Mouse (Mus musculus) neural tube, embryonic 14.5 days (tissue): Measurements from ENCODE around the gene Gfap. TPM values are rescaled to one million over a fixed set of nuclear protein-coding genes. Genes with fewer than 3 reads are reported as not detected.

ENCODE experiments used
- ATAC-seq: fragments of 200-750 bp; cut with Nextera tagmentation; 2 replicates; pipeline ENCODE4 v1.8.0; 2017; ENCODE audit warnings: low read depth, mild to moderate bottlenecking, moderate TSS enrichment, moderate library complexity
- H3K27ac ChIP-seq: fragments of 300-500 bp; sonication (generic); 2 replicates; pipeline ENCODE4 v1.5.1; 2014; ENCODE audit warnings: low read depth, mild to moderate bottlenecking, control low read depth, low read length, moderate library complexity, mixed read lengths
- H3K27me3 ChIP-seq: fragments of 300-500 bp; sonication (generic); 2 replicates; pipeline ENCODE4 v1.6.1; 2014; ENCODE audit warnings: low read length; ENCODE audit not compliant: control insufficient read depth, insufficient read depth
- H3K36me3 ChIP-seq: fragments of 300-500 bp; sonication (generic); 2 replicates; pipeline ENCODE4 v1.6.1; 2014; ENCODE audit warnings: low read length, mixed read lengths; ENCODE audit not compliant: control insufficient read depth, insufficient read depth
- H3K4me1 ChIP-seq: fragments of 300-500 bp; sonication (generic); 2 replicates; pipeline ENCODE4 v1.6.1; 2014; ENCODE audit warnings: low read length; ENCODE audit not compliant: control insufficient read depth, insufficient read depth
- H3K4me2 ChIP-seq: fragments of 300-500 bp; sonication (generic); 2 replicates; pipeline ENCODE4 v1.6.1; 2014; ENCODE audit warnings: mild to moderate bottlenecking, low read depth, low read length, control low read depth
- H3K4me3 ChIP-seq: fragments of 300-500 bp; sonication (generic); 2 replicates; pipeline ENCODE4 v1.5.1; 2014; ENCODE audit warnings: low read depth, low read length, control low read depth, mixed read lengths
- H3K9ac ChIP-seq: fragments of 300-500 bp; sonication (generic); replicated peaks from 2 replicates; pipeline ENCODE4 v1.6.1; 2014; ENCODE audit warnings: low read depth, mild to moderate bottlenecking, control low read depth, low read length, mixed read lengths
- H3K9me3 ChIP-seq: fragments of 300-500 bp; sonication (generic); 2 replicates; pipeline ENCODE4 v1.6.1; 2016; ENCODE audit warnings: low read length; ENCODE audit not compliant: control insufficient read depth
- WGBS: fragments of 180-500 bp; shearing (Covaris S2); extraction: QIAGEN DNeasy Blood & Tissue Kit; methylation state at CpG from one replicate; pipeline ENCODE4 v1.1.7; 2014; 5-methylcytosine and 5-hydroxymethylcytosine counted together
- polyA plus RNA-seq: library from polyadenylated mRNA; unstranded; fragments of >200 nt; fragmentation: Nextera tagmentation; extraction: Ambion mirVana; gene quantifications from 2 replicates; pipeline ENCODE4 v1.2.1, GENCODE M21; 2014

Gene Gfap
- polyA plus RNA-seq, 1 experiment from 2014 or later: 0.88 TPM

GRCm38 (mm10) chr11:102937529-102938182 is 36.9 kb upstream of the Gfap start:
- Histone ChIP-seq H3K4me3 (no peak overlapping the region), H3K4me2 (no peak overlapping the region), H3K36me3 (no peaks in the 10 kb centered on the region), H3K9ac (no peak overlapping the region), H3K27me3 (peaks cover 4% of the 10 kb centered on the region; the same call in 1 of the 2 replicates), H3K9me3 (no peaks in the 10 kb centered on the region), H3K27ac (no peak overlapping the region), H3K4me1 (peaks cover 10% of the 10 kb centered on the region)
- 26% methylated on average over 3 of the region's 3 CpGs for WGBS
- ATAC-seq: peak; percentile 76; the same call in 1 of the 2 replicates

GRCm38 (mm10) chr11:102936272-102936671 is 35.6 kb upstream of the Gfap start:
- Histone ChIP-seq H3K4me2 (no peak overlapping the region), H3K27ac (no peak overlapping the region), H3K36me3 (no peaks in the 10 kb centered on the region), H3K9ac (no peak overlapping the region), H3K27me3 (peaks cover 4% of the 10 kb centered on the region; the same call in 1 of the 2 replicates), H3K9me3 (no peaks in the 10 kb centered on the region), H3K4me1 (peaks cover 10% of the 10 kb centered on the region), H3K4me3 (no peak overlapping the region)
- no peak for ATAC-seq
- WGBS: 36% methylated on average over 4 of the region's 4 CpGs

GRCm38 (mm10) chr11:102930672-102931071 is 30.0 kb upstream of the Gfap start:
- no peak overlapping the region for H3K4me3 ChIP-seq
- no peak overlapping the region for H3K4me2 ChIP-seq
- H3K9ac ChIP-seq: no peak overlapping the region
- H3K27ac ChIP-seq: no peak overlapping the region
- no peaks in the 10 kb centered on the region for H3K9me3 ChIP-seq
- ATAC-seq: no peak
- 91% methylated on average over 10 of the region's 10 CpGs for WGBS
- no peaks in the 10 kb centered on the region for H3K36me3 ChIP-seq
- no peaks in the 10 kb centered on the region for H3K27me3 ChIP-seq
- H3K4me1 ChIP-seq: no peaks in the 10 kb centered on the region

GRCm38 (mm10) chr11:102925351-102925717 is 24.6 kb upstream of the Gfap start:
- Histone ChIP-seq H3K27ac (peak overlapping the region; percentile 44), H3K36me3 (no peaks in the 10 kb centered on the region), H3K4me2 (peak overlapping the region; percentile 79), H3K9ac (peak overlapping the region; percentile 37), H3K4me3 (peak overlapping the region; percentile 45), H3K9me3 (no peaks in the 10 kb centered on the region), H3K4me1 (peaks cover 4% of the 10 kb centered on the region), H3K27me3 (no peaks in the 10 kb centered on the region)
- 0 out of 2 replicates have a peak, but pooled peaks have one; percentile 24 for ATAC-seq
- WGBS: 2% methylated on average over 10 of the region's 10 CpGs

GRCm38 (mm10) chr11:102924557-102925350 is 24.0 kb upstream of the Gfap start, which contains the start of gene Kif18b:
Gene Kif18b (minus strand): TSS chr11:102925124.
- Histone ChIP-seq H3K4me3 (peak within 1 kb of the TSS; percentile 45), H3K4me2 (peak within 1 kb of the TSS; percentile 79), H3K4me1 (peaks cover 4% of the 10 kb centered on the region), H3K36me3 (no peaks in the 10 kb centered on the region), H3K9ac (peak within 1 kb of the TSS; percentile 37), H3K27ac (peak within 1 kb of the TSS; percentile 44), H3K9me3 (no peaks in the 10 kb centered on the region), H3K27me3 (no peaks in the 10 kb centered on the region)
- WGBS: under 1% methylated on average over 62 of the region's 62 CpGs
- ATAC-seq: peak; percentile 89

GRCm38 (mm10) chr11:102921491-102921890 is 20.8 kb upstream of the Gfap start:
- WGBS: 75% methylated on average over 6 of the region's 6 CpGs
- no peak overlapping the region for H3K9ac ChIP-seq

GRCm38 (mm10) chr11:102918077-102918476 is 17.4 kb upstream of the Gfap start:
- Histone ChIP-seq H3K36me3 (no peaks in the 10 kb centered on the region), H3K9ac (no peak overlapping the region), H3K4me1 (no peaks in the 10 kb centered on the region), H3K9me3 (no peaks in the 10 kb centered on the region), H3K27me3 (no peaks in the 10 kb centered on the region), H3K4me2 (no peak overlapping the region), H3K27ac (no peak overlapping the region), H3K4me3 (no peak overlapping the region)
- WGBS: 68% methylated on average over 4 of the region's 4 CpGs
- no peak for ATAC-seq

More at GRCm38 (mm10) chr11:102921491-102921890, 20.8 kb upstream of the Gfap start:
- peaks cover 4% of the 10 kb centered on the region for H3K4me1 ChIP-seq
- no peaks in the 10 kb centered on the region for H3K27me3 ChIP-seq
- H3K9me3 ChIP-seq: no peaks in the 10 kb centered on the region
- no peak overlapping the region for H3K27ac ChIP-seq
- H3K4me3 ChIP-seq: no peak overlapping the region
- H3K4me2 ChIP-seq: no peak overlapping the region
- no peak for ATAC-seq
- no peaks in the 10 kb centered on the region for H3K36me3 ChIP-seq

GRCm38 (mm10) chr11:102915380-102915779 is 14.7 kb upstream of the Gfap start:
- no peak for ATAC-seq
- WGBS: 91% methylated on average over 9 of the region's 9 CpGs
- Histone ChIP-seq H3K4me1 (no peaks in the 10 kb centered on the region), H3K27ac (no peak overlapping the region), H3K9me3 (no peaks in the 10 kb centered on the region), H3K4me3 (no peak overlapping the region), H3K4me2 (no peak overlapping the region), H3K27me3 (no peaks in the 10 kb centered on the region), H3K36me3 (no peaks in the 10 kb centered on the region), H3K9ac (no peak overlapping the region)

- Histone ChIP-seq H3K27ac (no peak overlapping the region), H3K9ac (no peak overlapping the region), H3K36me3 (no peaks in the 10 kb centered on the region), H3K27me3 (no peaks in the 10 kb centered on the region), H3K4me2 (no peak overlapping the region), H3K9me3 (no peaks in the 10 kb centered on the region), H3K4me1 (no peaks in the 10 kb centered on the region), H3K4me3 (no peak overlapping the region)
- ATAC-seq: no peak
- 61% methylated on average over 7 of the region's 7 CpGs for WGBS
Observed at GRCm38 (mm10) chr11:102911376-102911775, 10.7 kb upstream of the Gfap start.
